Mouse (Mus musculus) gastrocnemius, adult 8-10 months (tissue): ENCODE measurements around the gene Olfr535. TPM values are rescaled to one million over a fixed set of nuclear protein-coding genes. Genes with fewer than 3 reads are reported as not detected.
"Not testable (repeated sequence)": the region's sequence is repeated elsewhere in the genome, so short reads cannot be mapped to it uniquely, and the experiment has no call there.

ENCODE experiments used
- DNase-seq, 2 experiments: peaks; one replicate each; pipeline ENCODE4 v3.0.0; 2022; ENCODE audit warnings: low spot score in 2 of 2
- total RNA-seq, 4 experiments: library from RNA; stranded (reverse); gene quantifications; 2 replicates each; pipeline ENCODE4 v1.2.4; 2022

Olfr535 gene
- not detected for total RNA-seq

DNA sequence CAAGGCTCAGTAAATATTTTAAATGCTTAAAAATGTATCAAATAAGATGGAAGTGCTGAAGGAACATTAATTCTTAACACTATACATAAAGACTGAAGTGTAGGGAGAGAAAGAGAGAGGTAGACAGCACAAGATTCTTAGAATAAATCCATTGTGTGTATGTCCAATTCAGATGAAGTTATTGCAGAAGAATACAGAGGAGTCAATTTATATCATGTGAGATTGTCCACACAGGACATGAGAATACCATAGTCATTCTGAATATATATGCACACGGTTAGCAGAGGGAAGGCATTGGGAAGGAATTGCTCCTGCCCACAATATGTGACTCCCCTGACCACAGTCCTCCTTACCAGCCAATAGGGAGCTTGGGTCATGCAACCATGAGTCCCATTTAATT is at the start of gene Olfr535:
TSS of gene Olfr535 (plus strand) at position 301 of the 400 bp plus-strand sequence.
- DNase-seq, result no peak

- no peak for DNase-seq
Measured at GRCm38 (mm10) chr7:140443141-140443540, 40.9 kb upstream of the Olfr535 start.

- not testable (repeated sequence) for DNase-seq
Measured at GRCm38 (mm10) chr7:140463070-140463469, 20.9 kb upstream of the Olfr535 start, which contains the start of gene Olfr533. Olfr533 (plus strand) TSS chr7:140463370.

- no peak for DNase-seq
Measured at GRCm38 (mm10) chr7:140477886-140478285, 6.1 kb upstream of the Olfr535 start.

DNA sequence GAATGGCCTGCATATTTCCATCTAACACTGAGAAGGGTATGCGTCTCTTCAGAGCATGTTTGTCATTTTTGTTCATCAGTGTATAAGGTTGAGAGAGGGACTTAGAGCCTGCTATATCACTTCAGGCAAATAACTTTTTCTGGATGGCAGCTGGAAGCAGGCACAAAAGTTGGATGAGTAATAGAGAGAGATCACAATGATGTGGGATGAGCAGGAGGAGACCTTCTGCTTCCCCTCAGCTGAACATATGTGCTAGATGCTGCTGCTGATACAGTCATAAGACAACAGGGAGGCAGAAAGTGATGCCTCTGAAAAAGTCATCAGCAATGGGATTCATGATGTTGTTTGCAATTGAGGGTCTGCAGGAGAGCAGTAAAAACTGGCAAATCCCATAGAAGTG is 5.3 kb upstream of the Olfr535 start:
- DNase-seq, result no peak

GRCm38 (mm10) chr7:140488981-140489380 is 5.0 kb downstream of the Olfr535 start:
- DNase-seq, result no peak

DNA sequence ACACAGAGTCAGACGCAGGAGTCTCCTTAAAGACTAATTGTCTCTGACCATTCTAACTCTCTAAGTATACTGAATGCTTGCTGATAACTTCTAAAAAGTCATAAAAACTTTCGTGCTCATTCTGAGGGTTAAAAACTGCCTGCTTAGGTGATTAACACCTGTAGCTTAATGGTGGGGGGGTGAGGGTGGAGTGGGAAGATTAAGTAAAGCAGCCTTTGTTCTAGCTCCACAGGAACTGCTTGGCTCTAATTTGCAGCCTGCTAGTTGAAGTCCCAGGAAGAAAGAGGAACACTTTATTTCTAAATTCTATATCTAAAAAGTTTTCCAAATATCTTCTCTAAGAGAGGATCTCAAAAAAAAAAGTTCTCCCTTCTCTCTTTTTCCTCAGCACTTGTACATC is 10.2 kb downstream of the Olfr535 start:
- no peak for DNase-seq

DNA sequence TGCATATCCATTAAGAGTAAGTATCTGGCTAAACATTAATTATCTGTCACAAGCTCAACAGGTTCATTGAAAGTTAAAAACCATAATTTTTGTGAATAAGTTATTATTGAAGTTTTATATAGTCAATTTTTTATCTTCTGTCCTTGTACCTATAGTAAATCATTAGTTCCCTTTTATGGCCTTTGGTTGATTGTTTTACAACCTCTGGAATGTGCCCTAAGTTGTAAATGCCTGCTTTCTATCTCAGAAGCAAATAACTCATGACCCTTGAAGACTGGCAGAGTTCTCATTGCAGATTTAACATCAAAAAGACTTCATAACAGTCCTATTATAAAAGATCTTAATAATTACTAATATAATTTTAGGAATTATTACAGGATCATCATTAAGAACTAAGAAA is 10.7 kb downstream of the Olfr535 start:
- no peak for DNase-seq

GRCm38 (mm10) chr7:140507346-140508021 is 23.5 kb downstream of the Olfr535 start, which contains the start of gene Olfr536:
Olfr536 (minus strand) TSS chr7:140507396.
- not testable (repeated sequence) for DNase-seq

DNA sequence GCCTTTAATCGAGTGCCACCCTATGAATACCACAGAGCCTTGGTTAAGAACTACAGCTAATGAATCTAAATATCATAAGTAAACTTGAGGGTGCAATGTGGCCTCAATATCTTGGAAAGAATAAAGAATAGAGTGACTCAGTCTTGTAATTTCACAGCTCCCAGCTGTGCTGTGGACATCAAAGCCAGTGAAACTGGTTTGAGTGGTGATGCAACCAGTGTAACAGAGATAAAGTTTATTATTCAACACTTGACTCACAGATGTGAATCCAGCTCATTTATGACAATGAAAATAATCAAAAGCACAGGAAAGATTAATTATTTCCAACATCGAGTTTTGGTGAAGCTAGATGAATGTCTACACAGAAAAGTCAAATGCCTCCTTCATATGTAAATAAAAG is 55.7 kb downstream of the Olfr535 start:
- DNase-seq, result no peak

Other genes starting within 250 kb of the Olfr535 start
- gene 5830411N06Rik, start 236.9 kb upstream of the Olfr535 start, total RNA-seq, result not detected
- gene Olfr525, start 163.4 kb upstream of the Olfr535 start, total RNA-seq, result not detected
- gene Olfr527, start 150.2 kb upstream of the Olfr535 start, total RNA-seq, result not detected
- gene Olfr60, start 122.5 kb upstream of the Olfr535 start, total RNA-seq, result not detected
- not detected for gene Olfr530, start 107.9 kb upstream of the Olfr535 start, total RNA-seq
- gene Olfr531, start 81.3 kb upstream of the Olfr535 start, total RNA-seq, result not detected
- not detected for gene Olfr532, start 62.6 kb upstream of the Olfr535 start, total RNA-seq
- not detected for gene Olfr533, start 20.8 kb upstream of the Olfr535 start, total RNA-seq
- not detected for gene Olfr536, start 23.2 kb downstream of the Olfr535 start, total RNA-seq
- not detected for gene Olfr538, start 83.7 kb downstream of the Olfr535 start, total RNA-seq
- not detected for gene Olfr46, start 117.1 kb downstream of the Olfr535 start, total RNA-seq
- not detected for gene Olfr61, start 144.8 kb downstream of the Olfr535 start, total RNA-seq
- not detected for gene Olfr53, start 162.2 kb downstream of the Olfr535 start, total RNA-seq
- not detected for gene Olfr539, start 175.7 kb downstream of the Olfr535 start, total RNA-seq
- not detected for gene Olfr45, start 197.7 kb downstream of the Olfr535 start, total RNA-seq
- gene Olfr541, start 213.1 kb downstream of the Olfr535 start, total RNA-seq, result not detected